Mouse (Mus musculus) urinary bladder, postnatal 14 days (tissue): ENCODE results near the gene Heatr9.
"Not testable (repeated sequence)": the region's sequence is repeated elsewhere in the genome, so short reads cannot be mapped to it uniquely, and the experiment has no call there.

Experiments used
- DNase-seq: peaks from one replicate; pipeline ENCODE4 v3.0.0; 2021; ENCODE audit warnings: low spot score

Heatr9 gene

GRCm38 (mm10) chr11:83522075-83522474 lies at the start of gene Heatr9:
Heatr9 (minus strand) TSS chr11:83522175.
- no peak for DNase-seq

- no peak for DNase-seq
Observed at GRCm38 (mm10) chr11:83570189-83570588, 48.2 kb upstream of the Heatr9 start.

- DNase-seq = no peak
Observed at GRCm38 (mm10) chr11:83569249-83569648, 47.3 kb upstream of the Heatr9 start.

- no peak for DNase-seq
Observed at GRCm38 (mm10) chr11:83568786-83569185, 46.8 kb upstream of the Heatr9 start.

GRCm38 (mm10) chr11:83568061-83568460 lies 46.1 kb upstream of the Heatr9 start:
- DNase-seq = no peak

GRCm38 (mm10) chr11:83567311-83567710 lies 45.3 kb upstream of the Heatr9 start:
- DNase-seq = no peak

GRCm38 (mm10) chr11:83566617-83567016 lies 44.6 kb upstream of the Heatr9 start:
- no peak for DNase-seq

- DNase-seq = peak; percentile 26
Observed at GRCm38 (mm10) chr11:83563754-83564153, 41.8 kb upstream of the Heatr9 start.

DNA sequence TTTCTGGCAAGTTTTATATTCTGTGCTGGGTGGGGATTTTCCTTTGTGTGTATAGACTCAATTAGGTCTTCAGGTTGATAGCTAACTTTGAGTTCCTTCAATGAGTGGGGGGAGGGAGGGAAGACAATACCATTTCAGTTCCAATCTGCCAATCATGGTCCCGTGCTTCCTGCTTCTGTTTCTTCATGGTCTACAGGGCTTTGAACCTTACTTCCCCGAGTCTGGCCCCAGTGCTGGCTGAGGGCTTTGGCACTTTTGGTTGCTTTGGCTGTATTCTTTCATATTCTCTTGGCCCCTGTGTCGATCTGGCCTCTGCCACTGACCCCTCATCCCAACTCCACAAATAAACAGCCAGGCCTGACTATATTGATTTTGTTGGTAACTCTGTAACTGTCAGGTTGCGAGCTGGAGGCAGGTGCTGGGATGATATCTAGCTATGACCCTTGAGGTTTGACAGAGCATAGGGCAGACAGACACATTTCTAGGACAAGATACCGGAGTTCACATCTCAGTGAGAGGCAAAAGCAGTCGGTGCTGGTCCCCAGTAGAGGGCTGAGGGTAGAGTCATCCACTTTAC lies 40.4 kb upstream of the Heatr9 start:
- DNase-seq = no peak

DNA sequence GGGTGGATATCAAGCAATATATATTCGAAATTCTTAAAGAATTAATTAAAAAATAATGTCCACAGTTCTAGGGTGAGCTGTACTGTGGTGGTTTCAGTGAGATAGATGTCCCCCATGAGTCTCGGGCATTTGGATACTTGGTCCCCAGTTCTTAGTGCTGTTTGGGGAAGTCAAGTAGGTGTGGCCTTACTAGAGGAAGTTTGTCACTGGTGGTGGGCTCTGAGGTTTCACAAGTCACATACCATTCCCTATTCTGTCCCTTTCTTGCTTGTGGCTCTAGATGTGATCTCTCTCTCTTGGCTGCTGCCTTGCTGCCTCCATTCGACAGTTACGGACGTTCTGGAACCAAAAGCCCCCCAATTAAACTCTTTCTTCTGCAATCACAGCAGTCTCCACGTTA lies 38.4 kb upstream of the Heatr9 start:
- no peak for DNase-seq

- DNase-seq = no peak
Observed at GRCm38 (mm10) chr11:83557074-83557473, 35.1 kb upstream of the Heatr9 start.

DNA sequence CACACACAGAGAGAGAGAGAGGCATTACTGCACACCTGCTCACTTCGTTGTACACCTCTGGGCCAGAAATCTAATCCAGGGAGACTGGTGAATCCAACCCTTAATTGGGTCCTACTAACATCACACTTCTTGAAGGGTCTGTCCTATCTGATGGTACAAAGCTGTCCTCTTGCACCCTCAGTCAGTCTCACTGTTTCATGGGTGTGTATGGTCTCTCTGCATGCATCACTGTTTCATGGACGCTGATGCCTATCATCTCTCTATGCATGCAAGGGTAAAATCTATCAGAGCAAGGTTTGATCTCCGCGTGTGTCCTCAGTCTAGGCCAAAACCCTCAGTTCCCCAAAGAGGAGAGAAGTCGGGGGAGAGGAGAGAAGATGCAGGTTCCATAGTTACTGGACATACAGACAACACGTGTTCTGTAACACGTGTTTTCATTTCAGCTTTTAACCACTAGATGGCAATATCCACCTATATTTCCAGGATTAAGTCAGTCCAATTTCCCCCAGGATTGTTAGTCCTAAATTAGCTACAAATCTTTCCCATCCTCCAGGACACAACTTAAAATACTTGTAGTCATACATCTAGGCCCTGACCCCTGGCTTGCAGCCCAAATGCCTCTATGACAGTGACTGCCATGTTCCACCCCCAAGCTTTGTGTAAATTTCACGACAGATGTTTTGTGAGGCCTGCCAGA lies 34.3 kb upstream of the Heatr9 start:
- no peak for DNase-seq

DNA sequence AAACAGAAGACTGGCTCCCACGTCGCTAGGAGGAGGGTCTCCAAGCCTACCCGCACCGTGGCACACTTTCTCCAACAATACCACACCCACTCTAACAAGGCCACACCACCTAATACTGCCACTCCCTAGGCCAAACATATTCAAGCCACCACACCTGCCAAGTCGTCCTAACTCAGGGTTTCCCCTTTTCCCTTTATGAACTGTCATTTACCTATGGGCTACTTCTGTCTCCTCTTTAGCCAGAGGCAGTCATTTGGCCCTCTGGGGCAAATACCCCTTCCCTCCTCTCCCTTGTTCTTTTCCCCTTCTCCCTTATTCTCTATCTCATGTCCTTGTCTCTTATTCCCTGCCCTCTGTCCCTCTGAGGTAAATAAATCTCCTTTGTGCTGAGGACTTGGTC lies 29.7 kb upstream of the Heatr9 start:
- DNase-seq = no peak

- DNase-seq = not testable (repeated sequence)
Observed at GRCm38 (mm10) chr11:83551037-83551436, 29.1 kb upstream of the Heatr9 start.

DNA sequence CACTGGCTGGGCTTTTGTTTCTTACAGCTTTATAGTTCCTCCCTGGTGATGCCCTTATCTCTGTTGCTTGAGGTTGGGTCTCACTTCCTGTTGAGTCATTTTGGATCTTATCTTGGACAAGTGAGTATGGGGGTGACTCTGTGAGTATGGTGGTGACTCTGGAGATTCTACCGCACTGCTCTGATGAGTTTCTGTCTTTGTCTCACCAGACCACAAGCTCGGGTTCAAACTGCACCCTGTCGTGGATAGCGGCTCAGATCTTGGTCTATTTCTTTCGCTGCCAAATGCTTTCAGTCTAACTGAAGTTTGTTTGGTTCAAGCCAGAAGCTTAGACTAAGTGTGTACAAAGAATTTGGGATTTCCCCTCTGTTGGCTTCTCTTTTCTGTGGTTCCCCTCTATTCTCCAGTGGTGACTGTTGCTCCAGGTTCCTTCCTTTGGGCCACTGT lies 28.2 kb upstream of the Heatr9 start:
- DNase-seq = no peak

DNA sequence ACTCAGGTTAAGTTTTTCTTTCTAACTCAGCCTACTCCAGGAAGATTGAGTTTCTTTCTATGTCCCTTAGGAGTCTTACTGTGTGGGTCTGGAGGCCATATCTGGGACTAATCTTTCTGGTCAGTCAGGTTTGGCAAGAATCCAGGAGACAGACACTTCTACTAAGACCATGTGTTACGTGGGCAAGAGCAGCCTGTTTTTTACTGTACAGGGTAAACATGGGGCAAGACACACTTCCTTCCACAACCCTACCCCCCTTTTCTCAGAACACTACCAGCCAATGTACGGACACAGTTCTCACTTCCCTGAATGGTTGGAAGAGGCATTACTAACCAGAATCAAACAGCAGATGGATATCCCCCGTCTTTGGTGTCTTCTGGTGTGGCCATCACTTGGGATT lies 22.2 kb upstream of the Heatr9 start:
- DNase-seq = peak; percentile 7

GRCm38 (mm10) chr11:83541415-83541814 lies 19.4 kb upstream of the Heatr9 start:
- DNase-seq = no peak

GRCm38 (mm10) chr11:83540931-83541330 lies 19.0 kb upstream of the Heatr9 start:
- no peak for DNase-seq

GRCm38 (mm10) chr11:83538705-83539314 lies 16.8 kb upstream of the Heatr9 start:
- DNase-seq = no peak

DNA sequence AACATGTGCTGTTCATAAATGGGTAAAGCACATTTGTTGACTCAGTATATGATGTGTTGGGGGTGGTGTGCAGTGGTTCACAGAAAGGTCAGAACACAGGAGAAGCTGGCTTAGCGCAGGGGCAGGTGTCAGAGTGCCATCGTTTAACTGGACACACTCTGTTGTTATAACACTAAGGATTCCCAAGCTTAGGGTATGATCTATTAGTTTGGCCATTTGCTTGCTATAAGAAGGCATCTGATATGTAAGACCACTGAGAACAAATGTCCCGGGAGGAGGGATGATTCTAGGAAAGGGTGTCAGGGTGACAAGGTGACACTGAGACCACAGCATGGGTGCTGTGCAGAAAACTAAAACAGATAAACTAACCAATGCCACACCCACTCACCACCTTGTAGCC lies 14.9 kb upstream of the Heatr9 start:
- no peak for DNase-seq

- DNase-seq = peak; percentile 65
Observed at GRCm38 (mm10) chr11:83534609-83535423, 12.8 kb upstream of the Heatr9 start.

GRCm38 (mm10) chr11:83534143-83534542 lies 12.2 kb upstream of the Heatr9 start:
- DNase-seq = no peak

- DNase-seq = no peak
Observed at GRCm38 (mm10) chr11:83533192-83533591, 11.2 kb upstream of the Heatr9 start.
